Mouse (Mus musculus) heart, embryonic 15.5 days (tissue): ENCODE results near the gene Kcnk18. TPM values are rescaled to one million over a fixed set of nuclear protein-coding genes. Genes with fewer than 3 reads are reported as not detected.

ENCODE experiments used
- ATAC-seq: fragments of 200-750 bp; cut with Nextera tagmentation; replicated peaks from 2 replicates; pipeline ENCODE4 v1.8.0; 2017; ENCODE audit warnings: low read depth, moderate TSS enrichment; ENCODE audit not compliant: insufficient number of reproducible peaks, insufficient read depth, low FRiP score
- H3K27ac ChIP-seq: fragments of 300-500 bp; sonication (generic); 2 replicates; pipeline ENCODE4 v1.5.1; 2015; ENCODE audit warnings: mild to moderate bottlenecking, inconsistent platforms
- H3K27me3 ChIP-seq: fragments of 300-500 bp; sonication (generic); 2 replicates; pipeline ENCODE4 v1.6.1; 2015; ENCODE audit warnings: inconsistent platforms
- H3K36me3 ChIP-seq: fragments of 300-500 bp; sonication (generic); 2 replicates; pipeline ENCODE4 v1.6.1; 2015; ENCODE audit warnings: mild to moderate bottlenecking, inconsistent platforms
- H3K4me1 ChIP-seq: fragments of 300-500 bp; sonication (generic); replicated peaks from 2 replicates; pipeline ENCODE4 v1.6.1; 2015; ENCODE audit warnings: inconsistent platforms
- H3K4me2 ChIP-seq: fragments of 300-500 bp; sonication (generic); 2 replicates; pipeline ENCODE4 v1.6.1; 2015; ENCODE audit warnings: inconsistent platforms, mild to moderate bottlenecking, moderate library complexity
- H3K4me3 ChIP-seq: fragments of 300-500 bp; sonication (generic); 2 replicates; pipeline ENCODE4 v1.5.1; 2015; ENCODE audit warnings: mild to moderate bottlenecking, inconsistent platforms
- H3K9ac ChIP-seq: fragments of 300-500 bp; sonication (generic); 2 replicates; pipeline ENCODE4 v1.6.1; 2015; ENCODE audit warnings: mild to moderate bottlenecking, inconsistent platforms
- H3K9me3 ChIP-seq: fragments of 300-500 bp; sonication (generic); replicated peaks from 2 replicates; pipeline ENCODE4 v1.6.1; 2016; ENCODE audit warnings: inconsistent platforms
- WGBS: fragments of 180-500 bp; shearing (Covaris S2); methylation state at CpG from one replicate; pipeline ENCODE4 v1.1.7; 2015; ENCODE audit warnings: mixed read lengths; 5-methylcytosine and 5-hydroxymethylcytosine counted together
- polyA plus RNA-seq: library from polyadenylated mRNA; unstranded; fragments of >200 nt; fragmentation: Nextera tagmentation; extraction: Ambion mirVana; gene quantifications from 2 replicates; pipeline ENCODE4 v1.2.1, GENCODE M21; 2015

Kcnk18 gene
- polyA plus RNA-seq, 1 experiment from 2014 or later, result not detected

DNA sequence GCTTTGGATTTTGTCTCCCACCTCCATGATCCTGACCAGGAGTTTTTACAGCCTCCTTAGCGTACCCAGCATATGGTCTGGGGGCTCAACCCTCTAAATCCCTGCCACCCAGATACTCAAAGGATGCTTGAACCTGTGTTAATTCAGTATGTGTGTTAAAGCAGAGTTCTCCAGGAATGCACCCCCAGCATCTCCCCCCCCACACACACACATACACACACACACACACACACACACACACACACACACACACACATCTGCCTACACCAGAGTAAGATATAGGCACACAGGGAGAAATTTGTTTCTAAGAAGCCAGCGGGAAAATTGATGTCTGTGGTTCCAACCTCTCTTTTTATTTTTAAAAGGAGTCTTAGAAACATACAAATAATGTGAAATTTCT, 26.5 kb upstream of the Kcnk18 start:
- H3K36me3 ChIP-seq, result no peaks in the 10 kb centered on the region

DNA sequence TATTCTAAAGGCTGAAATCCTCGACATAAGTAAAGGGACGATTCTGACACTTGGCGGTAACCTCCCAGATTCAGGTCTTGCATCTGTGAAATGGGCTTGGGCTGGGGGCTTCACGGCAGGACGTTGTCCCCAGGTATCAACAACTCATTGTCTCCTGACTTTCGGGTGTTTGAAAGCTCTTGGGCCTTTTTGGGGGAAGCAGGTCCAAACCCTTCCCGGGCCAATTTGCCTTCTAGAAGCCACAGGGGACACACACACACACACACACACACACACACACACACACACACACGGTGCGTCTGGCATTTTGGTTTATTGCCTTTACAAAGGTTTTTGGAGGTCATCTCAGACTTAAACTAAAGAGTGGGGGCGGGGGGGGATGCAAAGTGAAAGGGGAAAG, 25.6 kb upstream of the Kcnk18 start:
- Histone ChIP-seq H3K27ac (no peak overlapping the region), H3K4me1 (peaks cover 10% of the 10 kb centered on the region), H3K9ac (no peak overlapping the region), H3K27me3 (peaks cover 93% of the 10 kb centered on the region), H3K9me3 (no peaks in the 10 kb centered on the region), H3K4me3 (peak overlapping the region; percentile 39), H3K36me3 (no peaks in the 10 kb centered on the region), H3K4me2 (peak overlapping the region; percentile 62)
- no peak for ATAC-seq
- WGBS, result 0% methylated on average over 10 of the region's 10 CpGs

More for the DNA sequence above, 26.5 kb upstream of the Kcnk18 start:
- Histone ChIP-seq H3K27me3 (peaks cover 92% of the 10 kb centered on the region), H3K9me3 (no peaks in the 10 kb centered on the region), H3K4me1 (peaks cover 10% of the 10 kb centered on the region), H3K9ac (no peak overlapping the region), H3K4me2 (no peak overlapping the region), H3K27ac (no peak overlapping the region), H3K4me3 (no peak overlapping the region)
- WGBS, result 9% methylated on average over 2 of the region's 2 CpGs
- no peak for ATAC-seq

DNA sequence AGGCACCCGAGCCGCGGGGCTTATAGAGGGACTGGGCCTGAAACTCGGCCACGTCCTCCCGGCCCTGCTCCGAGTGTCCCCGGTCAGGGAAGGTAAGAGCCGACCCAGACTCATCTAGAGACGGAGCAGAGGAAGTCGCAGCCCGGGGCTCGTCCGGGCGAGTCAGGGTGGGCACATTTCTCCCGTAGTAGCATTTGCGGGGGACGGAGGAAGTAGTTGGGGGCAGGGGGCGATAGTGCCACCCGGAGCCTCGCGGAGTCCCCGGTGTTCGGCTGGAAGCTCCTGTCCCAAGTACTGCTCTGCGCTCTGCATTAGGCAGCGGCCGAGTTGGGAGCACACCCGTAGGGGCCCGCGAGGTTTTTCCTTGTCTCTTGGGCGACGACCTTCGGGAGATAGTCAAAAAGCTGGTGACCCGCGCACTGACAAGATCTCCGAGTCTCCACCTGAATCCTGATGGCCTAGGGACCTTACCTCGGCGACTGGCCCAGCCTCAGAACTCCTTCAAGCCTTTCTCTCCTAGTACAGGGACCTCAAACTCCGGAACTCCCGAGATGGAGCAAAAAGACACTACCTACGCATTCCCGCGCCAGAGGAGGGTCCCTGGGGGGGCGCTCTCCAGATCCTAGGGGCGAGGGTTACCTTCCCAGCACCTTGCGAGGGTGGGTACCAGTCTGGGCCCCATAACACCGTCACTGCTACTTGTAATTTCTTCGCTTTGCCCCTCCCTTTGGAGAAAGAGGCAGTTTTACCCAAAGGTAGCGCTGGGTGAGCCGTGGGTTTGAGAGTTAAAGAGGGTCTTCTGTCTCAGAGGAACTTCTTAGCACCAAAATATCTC, 24.8 kb upstream of the Kcnk18 start:
- no peaks in the 10 kb centered on the region for H3K36me3 ChIP-seq
- peak overlapping the region; percentile 62 for H3K4me2 ChIP-seq
- no peak overlapping the region for H3K9ac ChIP-seq
- H3K4me1 ChIP-seq, result peaks cover 10% of the 10 kb centered on the region
- peaks cover 88% of the 10 kb centered on the region for H3K27me3 ChIP-seq
- WGBS, result under 1% methylated on average over 50 of the region's 50 CpGs
- H3K27ac ChIP-seq, result no peak overlapping the region
- H3K9me3 ChIP-seq, result no peaks in the 10 kb centered on the region
- H3K4me3 ChIP-seq, result peak overlapping the region; percentile 39
- no peak for ATAC-seq

DNA sequence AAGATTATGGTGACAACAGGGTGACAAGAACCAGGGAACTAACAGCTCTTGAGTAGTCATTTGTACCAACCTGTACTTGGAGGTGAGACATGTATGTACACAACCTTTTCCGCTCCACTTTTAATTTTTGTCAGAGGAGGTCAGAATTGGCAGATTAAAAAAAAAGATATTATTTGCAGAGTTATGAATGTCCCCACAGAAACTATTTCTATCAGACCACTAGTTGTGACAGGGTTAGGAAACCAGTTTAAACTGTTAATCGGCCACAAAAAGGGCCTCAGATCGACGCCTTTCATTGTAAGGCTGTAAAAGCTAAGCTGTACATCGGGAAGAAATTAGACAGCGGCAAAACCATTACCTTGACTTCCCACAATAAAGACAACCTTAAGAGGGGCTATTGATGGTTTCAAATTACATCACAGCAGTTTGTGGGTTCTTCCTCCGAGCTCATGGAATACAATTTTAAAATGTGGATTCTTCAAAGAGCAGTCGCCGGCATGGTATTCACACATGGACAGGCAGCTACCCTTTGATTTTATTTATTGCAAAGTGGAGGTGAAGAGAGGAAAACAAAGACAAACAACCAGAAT, 23.7 kb upstream of the Kcnk18 start:
- Histone ChIP-seq H3K9me3 (no peaks in the 10 kb centered on the region), H3K4me3 (no peak overlapping the region), H3K9ac (no peak overlapping the region), H3K4me1 (peaks cover 10% of the 10 kb centered on the region), H3K27ac (no peak overlapping the region), H3K4me2 (no peak overlapping the region), H3K27me3 (peaks cover 81% of the 10 kb centered on the region), H3K36me3 (no peaks in the 10 kb centered on the region)
- WGBS, result 14% methylated on average over 9 of the region's 9 CpGs
- no peak for ATAC-seq

DNA sequence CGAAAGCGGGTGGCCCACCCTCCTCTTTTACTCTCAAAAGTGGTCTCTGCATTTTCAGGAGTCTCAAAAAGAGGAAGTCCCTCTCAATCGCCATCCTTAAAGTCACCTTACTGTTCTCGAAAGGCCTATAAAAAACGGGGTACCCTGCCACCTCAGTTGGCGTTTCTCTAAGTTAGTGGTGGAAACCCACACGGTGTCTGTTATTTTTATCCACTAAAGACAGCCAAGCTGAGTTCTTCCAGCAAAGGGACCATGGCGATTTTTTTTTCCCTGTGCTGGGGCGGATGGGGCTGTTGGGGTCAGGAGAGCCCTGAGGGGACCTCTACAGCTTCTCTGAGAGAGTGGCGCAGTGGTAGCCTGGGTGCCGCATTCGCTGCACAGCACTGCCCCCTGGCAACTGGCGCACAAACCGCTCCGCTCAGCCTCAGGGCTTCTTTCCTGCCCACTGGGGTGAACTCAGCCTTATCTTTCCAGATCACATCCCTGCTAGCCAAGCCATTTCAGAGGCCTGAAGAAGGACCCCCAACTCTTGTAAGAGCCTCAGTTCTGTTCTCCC, 22.8 kb upstream of the Kcnk18 start:
- Histone ChIP-seq H3K9ac (no peak overlapping the region), H3K36me3 (no peaks in the 10 kb centered on the region), H3K4me2 (no peak overlapping the region), H3K27me3 (peaks cover 73% of the 10 kb centered on the region), H3K4me1 (peaks cover 10% of the 10 kb centered on the region), H3K4me3 (no peak overlapping the region), H3K9me3 (no peaks in the 10 kb centered on the region), H3K27ac (no peak overlapping the region)
- no peak for ATAC-seq
- 5% methylated on average over 15 of the region's 15 CpGs for WGBS

DNA sequence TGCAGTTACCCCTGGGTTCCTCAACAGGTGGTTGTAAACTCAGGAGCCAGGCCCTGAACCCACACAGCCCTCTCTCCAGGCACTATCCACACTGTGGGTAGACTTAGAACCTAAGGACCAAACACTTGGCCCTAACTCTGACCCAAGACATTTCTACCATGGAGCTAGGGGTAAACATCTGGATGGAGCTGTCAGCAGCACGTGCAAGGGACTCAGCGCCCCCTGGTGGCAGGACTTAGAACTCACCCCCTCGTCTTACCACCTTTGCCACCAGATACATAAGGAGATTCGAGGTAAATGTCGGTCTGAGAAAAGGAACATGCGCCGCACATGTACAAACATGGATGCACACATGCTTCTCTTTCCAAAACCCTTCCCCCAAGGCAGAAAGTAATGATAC, 20.9 kb upstream of the Kcnk18 start:
- H3K4me3 ChIP-seq, result no peak overlapping the region
- no peak overlapping the region for H3K9ac ChIP-seq
- H3K4me1 ChIP-seq, result peaks cover 10% of the 10 kb centered on the region
- no peaks in the 10 kb centered on the region for H3K36me3 ChIP-seq
- H3K9me3 ChIP-seq, result no peaks in the 10 kb centered on the region
- peaks cover 59% of the 10 kb centered on the region for H3K27me3 ChIP-seq
- H3K27ac ChIP-seq, result no peak overlapping the region
- ATAC-seq, result no peak
- WGBS, result 39% methylated on average over 7 of the region's 7 CpGs
- no peak overlapping the region for H3K4me2 ChIP-seq

DNA sequence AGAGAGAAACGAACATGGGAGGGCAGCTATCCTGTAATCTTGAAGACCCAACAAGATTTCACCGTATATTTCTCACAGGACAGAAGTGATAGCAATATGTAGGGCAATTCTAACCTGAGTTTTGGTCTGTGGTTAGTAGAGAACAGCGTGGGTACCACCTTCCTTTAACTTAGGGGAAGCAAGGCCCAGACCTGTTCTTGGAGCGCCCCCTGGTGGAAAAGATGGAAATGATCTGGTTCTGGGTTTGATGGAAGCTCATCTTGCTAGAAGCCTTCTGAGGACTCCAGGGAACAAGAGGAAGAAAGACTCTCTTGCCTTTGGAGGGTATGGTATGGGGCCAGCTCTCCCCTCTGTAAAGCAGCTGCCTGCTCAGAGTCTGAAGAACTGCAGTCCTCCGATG, 10.5 kb upstream of the Kcnk18 start:
- Histone ChIP-seq H3K9me3 (no peaks in the 10 kb centered on the region), H3K4me3 (no peak overlapping the region), H3K4me1 (no peaks in the 10 kb centered on the region), H3K4me2 (no peak overlapping the region), H3K9ac (no peak overlapping the region), H3K27me3 (peaks cover 16% of the 10 kb centered on the region), H3K27ac (no peak overlapping the region), H3K36me3 (no peaks in the 10 kb centered on the region)
- no peak for ATAC-seq
- 31% methylated on average over 5 of the region's 5 CpGs for WGBS

DNA sequence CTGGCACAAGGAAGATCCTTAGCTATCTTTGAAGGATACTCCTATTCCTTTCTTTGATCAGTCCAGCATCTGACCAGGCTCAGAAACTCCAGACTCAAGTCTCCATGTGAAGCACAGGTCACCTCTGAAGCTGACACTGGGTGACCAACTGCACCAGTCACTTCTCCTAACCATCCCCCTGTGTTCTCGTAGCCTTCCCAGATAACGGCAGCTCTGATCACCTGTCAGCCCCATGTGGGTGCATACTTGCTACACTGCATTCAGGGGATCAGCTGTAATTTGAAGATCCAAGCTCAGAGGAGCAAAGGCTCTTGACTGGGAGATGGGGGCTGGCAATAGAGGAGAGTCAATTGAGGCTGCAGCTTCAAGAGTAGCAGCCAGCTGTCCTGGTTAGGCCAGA, 10.0 kb upstream of the Kcnk18 start:
- H3K36me3 ChIP-seq, result no peaks in the 10 kb centered on the region
- H3K27me3 ChIP-seq, result peaks cover 16% of the 10 kb centered on the region
- no peak overlapping the region for H3K9ac ChIP-seq
- WGBS, result 41% methylated on average over 2 of the region's 2 CpGs
- H3K4me3 ChIP-seq, result no peak overlapping the region
- no peaks in the 10 kb centered on the region for H3K4me1 ChIP-seq
- no peak for ATAC-seq
- no peak overlapping the region for H3K4me2 ChIP-seq
- H3K27ac ChIP-seq, result no peak overlapping the region
- H3K9me3 ChIP-seq, result no peaks in the 10 kb centered on the region

DNA sequence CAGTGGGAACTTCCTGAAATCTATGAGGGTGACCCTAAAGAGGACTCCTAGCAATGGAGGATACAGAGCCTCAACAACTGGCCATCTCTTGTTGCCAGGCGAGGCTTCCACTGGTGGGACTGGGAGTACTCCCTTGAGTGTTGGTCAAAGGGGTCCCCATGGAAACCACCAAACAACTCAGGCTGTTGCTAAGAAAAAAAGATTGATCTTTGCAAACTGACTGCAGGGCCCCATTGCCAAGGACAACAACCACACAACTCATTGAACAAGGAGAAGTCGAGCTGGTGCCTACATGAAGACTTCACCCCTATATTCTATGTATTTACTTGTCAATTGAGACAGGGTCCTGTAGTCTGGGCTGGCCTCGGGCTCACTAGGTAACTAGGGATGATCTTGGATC, 2.1 kb upstream of the Kcnk18 start:
- Histone ChIP-seq H3K36me3 (no peaks in the 10 kb centered on the region), H3K27ac (no peak overlapping the region), H3K9me3 (no peaks in the 10 kb centered on the region), H3K4me2 (no peak overlapping the region), H3K27me3 (no peaks in the 10 kb centered on the region), H3K4me1 (no peaks in the 10 kb centered on the region), H3K4me3 (no peak overlapping the region), H3K9ac (no peak overlapping the region)
- WGBS, result 78% methylated on average over 3 of the region's 3 CpGs
- ATAC-seq, result no peak

DNA sequence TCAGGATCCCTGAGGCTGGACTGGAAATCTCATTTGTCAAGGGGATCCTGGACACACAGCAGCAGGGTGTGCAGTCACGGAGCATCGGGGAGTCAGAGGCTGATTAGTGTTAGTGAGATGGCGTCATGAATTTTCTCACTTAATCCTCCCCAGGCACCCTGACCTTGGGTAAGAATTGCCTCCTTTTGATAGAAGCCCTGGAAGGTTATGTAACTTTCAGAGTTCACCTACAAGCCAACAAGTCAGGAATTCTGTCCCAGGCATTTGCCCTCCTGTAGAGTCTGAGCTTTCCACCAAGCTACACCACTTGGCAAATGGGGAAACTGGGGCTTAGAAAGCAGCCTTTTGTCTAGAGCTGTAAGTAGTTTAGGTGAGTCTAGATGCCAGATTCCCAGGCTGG, 2.1 kb downstream of the Kcnk18 start:
- Histone ChIP-seq H3K36me3 (no peaks in the 10 kb centered on the region), H3K4me3 (no peak overlapping the region), H3K4me1 (no peaks in the 10 kb centered on the region), H3K27me3 (no peaks in the 10 kb centered on the region), H3K27ac (no peak overlapping the region), H3K9me3 (no peaks in the 10 kb centered on the region), H3K9ac (no peak overlapping the region), H3K4me2 (no peak overlapping the region)
- 70% methylated on average over 3 of the region's 3 CpGs for WGBS
- no peak for ATAC-seq

DNA sequence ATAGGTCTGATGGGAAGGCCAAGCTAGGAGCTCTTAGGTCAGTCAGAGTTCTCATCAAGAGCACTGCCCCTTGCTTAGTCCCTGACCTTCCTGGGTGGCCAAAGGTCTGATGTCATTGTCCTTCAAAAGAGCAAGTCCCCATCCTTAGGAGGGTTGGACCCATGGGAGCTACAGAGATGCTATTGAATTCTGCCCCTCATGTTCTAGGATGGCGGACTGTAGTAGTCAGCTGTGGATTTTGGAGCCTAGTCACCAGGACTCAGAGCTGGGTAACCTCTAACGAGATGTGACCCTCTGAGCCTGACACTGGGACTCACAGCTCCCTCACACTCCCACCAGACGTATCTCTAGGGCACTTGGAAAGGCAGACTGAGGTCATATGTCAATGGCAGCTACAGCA, 9.4 kb downstream of the Kcnk18 start:
- no peak for ATAC-seq
- WGBS, result 46% methylated on average over 3 of the region's 3 CpGs
- H3K4me3 ChIP-seq, result no peak overlapping the region

More for the DNA sequence above, 9.4 kb downstream of the Kcnk18 start:
- H3K4me1 ChIP-seq, result no peaks in the 10 kb centered on the region
- no peak overlapping the region for H3K27ac ChIP-seq
- H3K9ac ChIP-seq, result no peak overlapping the region
- H3K36me3 ChIP-seq, result no peaks in the 10 kb centered on the region
- H3K9me3 ChIP-seq, result no peaks in the 10 kb centered on the region
- H3K4me2 ChIP-seq, result no peak overlapping the region
- no peaks in the 10 kb centered on the region for H3K27me3 ChIP-seq
